Mouse (Mus musculus): ENCODE results near the gene Ralbp1.

- TF ChIP-seq CTCF (IDR thresholded peaks at IDR 0.05; ENCODE audit: low read depth): no peak
- no peak for TF ChIP-seq EP300 (IDR thresholded peaks at IDR 0.05; ENCODE audit: low read depth)
Measured at GRCm38 (mm10) chr17:65930158-65930826, 44.7 kb upstream of the Ralbp1 start.
